Mouse (Mus musculus): ENCODE results near the gene Tbxa2r.

Gene Tbxa2r

DNA sequence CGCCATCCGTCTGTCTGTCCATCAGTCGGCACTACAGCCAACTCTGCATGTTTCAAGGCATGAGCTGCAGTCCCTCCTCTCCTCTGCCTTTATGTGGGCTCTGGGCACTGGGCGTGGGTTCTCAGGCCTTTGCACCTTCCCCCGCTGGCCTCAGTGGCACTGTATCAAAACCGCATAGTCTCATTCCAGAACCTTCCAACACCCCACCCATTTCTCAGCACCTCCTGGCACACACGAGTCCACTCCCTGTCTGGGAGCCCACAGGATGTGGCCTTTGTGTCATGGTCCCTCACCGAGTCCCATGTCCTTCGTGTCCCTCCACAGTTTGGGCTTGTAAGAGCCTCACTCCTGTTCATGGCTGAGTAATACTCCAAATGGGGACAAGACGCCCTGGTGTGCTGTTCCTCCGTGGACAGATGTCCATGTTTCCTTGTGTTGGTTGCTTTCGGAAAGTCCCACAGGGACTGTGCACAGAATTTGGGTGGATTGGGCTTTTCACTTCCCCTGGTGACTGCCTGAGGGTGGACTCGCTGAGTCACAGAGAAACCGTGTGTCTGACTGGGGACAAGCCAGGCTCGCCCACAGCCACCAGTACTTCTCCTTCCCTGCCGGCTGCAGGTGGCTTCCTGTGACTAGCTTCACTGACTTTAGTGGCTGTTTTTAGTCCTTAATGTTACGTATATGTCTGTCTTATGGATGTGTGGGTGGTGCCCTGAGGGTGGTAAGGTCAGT, 30.0 kb upstream of the Tbxa2r start:
- in situ Hi-C loops (cut with MboI; ENCODE audit: unreplicated experiment in 2 of 2): no loop called here

DNA sequence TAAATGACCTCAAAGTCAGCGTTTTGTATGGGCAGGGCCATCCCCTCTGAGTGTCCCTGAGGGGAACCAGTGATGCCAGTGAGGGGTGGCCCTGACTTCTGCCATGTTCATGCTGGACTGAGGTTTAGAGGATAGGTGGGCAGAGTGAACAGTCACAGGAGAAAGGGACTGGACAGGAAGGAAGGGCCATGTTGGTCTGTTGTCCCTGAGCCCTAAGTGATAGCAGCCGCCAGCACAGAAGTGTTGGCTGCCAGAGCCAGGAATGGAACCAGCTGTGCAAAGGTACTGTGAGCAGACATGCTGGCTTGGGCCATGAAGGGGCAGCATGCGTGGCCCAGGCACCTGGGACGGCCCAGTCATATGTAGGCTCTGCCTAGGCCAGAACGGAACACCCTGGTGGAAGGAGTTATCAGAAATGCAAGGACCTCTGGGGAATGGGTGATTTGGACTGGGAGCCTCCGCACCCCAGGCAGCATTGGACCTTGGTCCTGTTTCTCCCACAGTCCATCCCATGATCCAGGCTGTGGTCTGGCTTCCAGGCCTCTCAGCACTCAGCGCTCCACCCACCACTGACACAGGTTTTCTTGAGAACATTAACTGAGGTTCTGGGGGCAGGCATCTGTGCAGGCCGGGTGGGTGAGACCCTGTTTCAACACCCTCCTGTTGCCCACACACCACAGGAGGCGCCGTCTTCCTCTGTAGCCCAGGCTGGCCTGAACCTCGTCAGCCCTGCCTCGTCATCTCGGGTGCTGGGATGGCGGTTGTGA, 28.8 kb upstream of the Tbxa2r start:
- in situ Hi-C loops (cut with MboI; ENCODE audit: unreplicated experiment in 2 of 2): no loop called here

DNA sequence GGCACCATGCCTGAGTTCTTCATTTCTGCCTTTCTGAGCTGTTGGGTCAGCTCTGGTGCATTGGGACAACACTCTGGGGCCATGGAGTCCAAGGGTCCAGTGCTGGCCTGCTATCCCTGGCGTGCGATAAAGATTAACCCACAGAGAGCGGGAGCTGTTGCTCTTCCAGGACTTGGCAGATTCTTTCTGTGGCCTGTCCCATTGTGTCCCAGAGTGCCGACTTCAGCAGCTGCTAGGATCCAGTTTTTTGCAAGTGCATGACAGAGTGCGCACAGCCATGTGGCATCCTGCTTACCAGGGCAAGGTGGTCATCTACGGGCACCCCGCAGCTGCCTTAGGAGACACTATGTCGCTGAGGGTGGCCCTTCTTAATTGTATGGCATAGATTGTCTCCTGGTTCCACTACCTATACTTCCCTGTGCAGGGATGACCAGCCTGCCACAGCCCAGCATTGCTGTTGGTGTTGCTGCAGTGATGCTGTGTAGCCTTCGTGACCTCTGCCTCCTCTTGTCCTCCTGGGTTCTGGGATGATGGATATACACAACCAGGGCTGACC, 28.1 kb upstream of the Tbxa2r start:
- in situ Hi-C loops (cut with MboI; ENCODE audit: unreplicated experiment in 2 of 2): no loop called here

DNA sequence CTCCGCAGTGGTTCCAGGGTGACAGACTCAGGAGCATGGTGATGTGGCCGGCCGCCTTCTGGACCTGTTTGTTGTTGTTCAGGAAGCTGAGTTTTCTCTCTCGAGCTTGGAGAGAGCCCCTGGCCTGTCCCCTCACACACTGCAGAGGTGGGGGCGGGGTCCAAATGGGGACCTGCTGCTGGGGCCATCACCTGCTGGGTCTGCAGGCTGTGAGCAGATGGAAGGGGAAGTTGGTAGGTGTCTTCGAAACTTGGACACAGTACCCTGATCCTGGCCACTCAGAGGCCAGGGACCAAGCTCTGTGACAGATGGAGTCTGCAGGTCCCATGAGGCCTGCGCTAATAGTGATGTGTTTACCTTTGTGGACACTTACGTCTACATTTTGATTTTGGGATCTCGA, 27.2 kb upstream of the Tbxa2r start:
- in situ Hi-C loops (cut with MboI; ENCODE audit: unreplicated experiment in 2 of 2): no loop called here

DNA sequence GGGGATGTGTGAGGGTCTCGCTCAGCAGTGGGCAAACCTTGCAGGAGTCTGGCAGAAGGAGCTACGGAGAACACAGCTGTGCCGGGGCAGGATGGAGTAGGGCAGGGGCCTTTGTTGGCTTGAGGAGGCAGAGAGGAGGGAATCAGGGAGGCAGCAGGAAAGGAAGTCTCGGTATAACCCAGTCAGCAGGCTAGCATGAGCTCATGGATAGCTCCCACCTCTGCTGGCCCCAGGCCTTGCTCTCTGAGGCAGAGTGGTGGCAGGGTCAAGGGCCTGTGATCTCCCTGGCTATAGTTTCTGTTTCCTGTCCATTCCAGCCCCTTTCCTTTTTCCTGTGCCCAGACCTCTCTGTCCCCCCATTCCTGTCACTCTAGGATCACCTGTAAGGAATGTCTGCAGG, 26.2 kb upstream of the Tbxa2r start:
- in situ Hi-C loops (cut with MboI; ENCODE audit: unreplicated experiment in 2 of 2): no loop called here

DNA sequence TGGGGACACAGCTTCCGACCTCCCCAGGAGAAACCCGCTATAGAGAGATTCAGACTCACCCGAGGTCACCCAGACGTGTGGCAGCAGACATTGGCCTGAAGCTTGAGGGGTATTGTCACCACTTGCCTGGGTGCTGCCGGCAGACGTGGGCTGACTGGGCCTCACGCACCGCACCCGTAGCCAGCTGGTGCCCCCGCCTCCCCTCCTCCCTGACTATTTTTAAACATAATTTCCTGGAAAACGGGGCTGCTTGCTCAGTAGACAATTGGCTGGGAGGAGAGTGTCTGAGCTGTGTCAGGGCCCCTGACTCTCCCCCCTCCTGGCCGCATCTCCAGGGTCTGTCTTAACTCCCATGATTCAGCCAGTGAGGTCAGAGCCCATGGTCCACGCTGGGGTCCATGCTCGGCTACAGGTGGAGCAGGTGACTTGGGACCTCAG, 25.7 kb upstream of the Tbxa2r start:
- in situ Hi-C loops (cut with MboI; ENCODE audit: unreplicated experiment in 2 of 2): no loop called here

DNA sequence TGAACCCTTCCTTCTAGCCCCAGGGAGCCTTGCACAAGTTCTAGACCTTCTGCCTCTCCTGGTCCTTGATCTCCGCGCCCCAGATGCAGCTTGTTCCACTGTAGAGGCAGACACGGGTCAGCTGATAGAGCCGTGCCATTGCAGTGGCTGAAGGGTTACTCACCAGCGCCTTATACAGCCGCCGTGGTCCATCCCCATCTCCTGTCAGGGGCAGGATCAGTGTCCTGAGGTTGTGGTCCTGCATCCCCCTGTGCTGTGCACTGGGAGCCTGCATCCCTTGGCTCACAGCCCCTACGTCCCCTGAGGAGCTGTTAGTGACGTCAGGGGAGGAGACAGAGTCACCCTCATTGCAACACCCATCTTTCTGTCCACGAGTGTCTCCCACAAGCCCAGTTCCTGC, 25.3 kb upstream of the Tbxa2r start:
- in situ Hi-C loops (cut with MboI; ENCODE audit: unreplicated experiment in 2 of 2): no loop called here

DNA sequence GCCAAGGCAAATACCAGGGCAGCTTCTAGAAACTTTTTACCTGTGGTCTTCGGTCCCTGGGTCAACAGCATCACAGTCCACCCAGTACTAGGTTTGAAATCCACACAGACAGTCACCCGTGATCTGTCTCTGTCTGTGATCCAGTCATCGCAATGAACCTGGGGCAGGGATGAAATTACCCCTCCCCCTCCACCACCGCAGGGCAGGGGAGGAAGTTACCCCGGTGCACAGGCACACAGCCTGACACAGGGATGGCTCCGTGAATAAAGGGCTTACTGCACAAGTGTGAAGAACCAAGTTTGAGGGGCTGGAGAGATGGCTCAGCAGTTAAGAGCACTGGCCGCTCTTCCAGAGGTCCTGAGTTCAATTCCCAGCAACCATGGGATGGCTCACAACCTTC, 24.8 kb upstream of the Tbxa2r start:
- in situ Hi-C loops (cut with MboI; ENCODE audit: unreplicated experiment in 2 of 2): no loop called here

DNA sequence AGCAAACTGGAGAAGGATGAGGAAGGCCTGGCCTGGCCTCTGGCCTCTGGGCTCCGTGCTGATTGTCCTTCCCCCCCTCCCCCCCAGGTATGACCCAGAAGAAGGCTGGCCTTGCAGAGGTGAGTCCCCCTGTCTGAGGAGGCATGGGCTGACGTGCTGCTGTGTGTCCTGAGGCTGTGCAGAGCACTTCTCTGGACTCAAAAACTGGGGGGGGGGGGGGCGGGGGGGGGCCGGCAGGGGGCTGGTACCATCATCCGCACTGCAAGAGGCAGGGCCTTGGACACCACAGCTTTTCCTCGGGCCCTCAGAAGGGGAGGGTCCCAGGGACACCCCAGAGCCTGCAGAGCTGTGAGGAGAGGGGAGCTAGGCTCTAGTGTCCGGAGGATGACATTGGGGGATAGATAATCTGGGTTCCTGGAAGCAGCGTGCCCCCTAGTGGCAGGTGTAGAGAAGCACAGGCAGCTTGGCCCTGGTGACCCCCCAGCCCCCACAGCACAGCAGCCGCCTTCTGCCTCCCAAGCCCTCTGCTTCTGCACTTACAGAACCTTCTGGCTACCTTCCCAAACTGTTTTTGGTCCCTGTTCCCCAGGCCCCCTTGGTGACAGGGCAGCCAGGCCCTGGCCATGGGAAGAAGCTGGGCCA, 23.8 kb upstream of the Tbxa2r start:
- in situ Hi-C loops (cut with MboI; ENCODE audit: unreplicated experiment in 2 of 2): no loop called here

DNA sequence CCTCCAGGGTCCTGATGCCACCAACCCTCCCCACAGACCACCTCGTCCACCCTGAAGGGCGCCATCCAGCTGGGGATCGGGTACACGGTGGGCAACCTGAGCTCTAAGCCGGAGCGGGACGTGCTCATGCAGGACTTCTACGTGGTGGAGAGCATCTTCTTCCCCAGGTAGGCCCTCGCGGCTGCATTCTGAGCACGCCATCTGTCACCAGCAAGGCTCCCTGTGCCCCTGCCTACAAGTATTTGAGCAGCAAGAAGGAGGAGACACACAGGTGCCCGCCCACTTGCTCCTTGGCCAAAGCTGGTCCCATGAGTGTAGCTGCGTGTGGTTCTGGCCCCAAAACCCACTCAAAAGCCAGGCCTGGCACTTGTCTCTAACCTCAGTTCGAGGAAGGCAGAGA, 22.9 kb upstream of the Tbxa2r start:
- in situ Hi-C loops (cut with MboI; ENCODE audit: unreplicated experiment in 2 of 2): no loop called here

DNA sequence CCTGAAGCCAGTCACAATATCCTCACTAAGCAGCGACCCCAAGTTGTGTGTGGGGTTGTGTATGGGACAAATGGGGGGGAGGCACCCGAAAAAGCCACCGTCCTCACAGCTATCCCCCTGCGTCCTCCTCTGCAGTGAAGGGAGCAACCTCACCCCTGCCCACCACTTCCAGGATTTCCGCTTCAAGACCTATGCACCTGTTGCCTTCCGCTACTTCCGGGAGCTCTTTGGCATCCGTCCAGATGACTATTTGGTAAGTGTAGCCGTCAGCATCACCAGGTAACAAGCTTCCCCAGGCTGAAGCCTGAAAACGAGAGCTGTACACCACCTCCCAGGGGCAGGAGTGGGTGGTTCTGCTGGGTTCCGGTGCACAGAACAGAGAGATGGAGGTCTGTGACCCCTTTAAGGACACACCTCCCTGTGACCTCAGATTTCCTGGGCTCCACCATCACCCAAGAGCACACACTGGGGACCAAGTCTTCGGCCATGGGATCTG, 22.3 kb upstream of the Tbxa2r start:
- in situ Hi-C loops (cut with MboI; ENCODE audit: unreplicated experiment in 2 of 2): no loop called here

DNA sequence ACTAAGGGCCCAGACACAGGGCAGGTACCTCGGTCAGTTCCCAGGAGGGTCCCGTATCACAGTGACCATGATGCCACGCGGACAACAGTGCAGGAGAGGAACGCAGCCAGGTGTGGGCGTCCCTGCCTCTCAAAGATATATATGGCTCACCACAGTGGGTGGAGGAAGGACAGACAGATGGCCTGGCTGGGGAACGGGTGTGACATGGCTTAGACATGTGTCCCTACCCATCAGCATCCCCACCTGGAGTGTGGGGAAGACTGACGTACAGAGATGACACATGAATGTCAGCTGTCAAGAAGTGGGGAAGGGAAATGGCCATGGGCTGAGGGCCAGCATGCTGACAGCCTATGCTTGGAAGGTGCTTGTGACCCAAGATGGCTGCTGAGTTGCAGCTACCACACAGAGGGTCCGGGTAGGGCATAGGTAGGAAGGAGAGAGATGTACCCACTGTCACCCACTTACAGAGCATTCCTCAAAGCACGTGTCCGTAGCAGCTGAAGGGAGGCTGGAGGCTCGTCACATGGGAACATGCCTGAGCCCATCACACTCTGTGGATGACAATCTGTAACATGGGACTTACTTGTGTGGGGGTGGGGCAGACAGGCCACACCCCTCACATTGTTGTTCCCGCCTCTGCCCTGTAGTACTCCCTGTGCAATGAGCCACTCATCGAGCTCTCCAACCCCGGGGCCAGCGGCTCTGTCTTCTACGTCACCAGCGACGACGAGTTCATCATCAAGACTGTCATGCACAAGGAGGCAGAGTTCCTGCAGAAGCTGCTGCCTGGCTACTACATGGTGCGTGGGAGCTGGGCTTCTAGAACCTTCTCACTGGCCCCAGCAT, 21.5 kb upstream of the Tbxa2r start:
- in situ Hi-C loops (cut with MboI; ENCODE audit: unreplicated experiment in 2 of 2): no loop called here

DNA sequence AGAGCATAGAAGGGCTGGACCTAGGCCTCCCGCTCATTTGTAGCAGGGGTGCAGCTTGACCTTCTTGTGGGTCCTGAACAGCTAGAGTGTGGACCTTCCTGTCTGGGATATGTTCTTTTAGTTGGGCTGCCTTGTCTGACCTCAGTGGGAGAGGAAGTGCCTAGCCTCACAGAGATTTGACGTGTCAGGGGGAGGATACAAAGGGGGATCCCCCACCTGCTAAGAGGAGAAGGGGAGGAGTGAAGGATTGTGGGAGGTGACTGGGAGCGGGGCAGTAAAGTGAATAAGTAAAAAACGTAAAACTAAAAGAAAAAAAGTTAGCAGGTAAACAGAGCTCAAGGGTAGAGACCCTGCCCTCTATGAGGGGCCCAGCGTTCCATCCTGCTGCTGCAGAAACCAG, 19.0 kb upstream of the Tbxa2r start:
- in situ Hi-C loops (cut with MboI; ENCODE audit: unreplicated experiment in 2 of 2): no loop called here

DNA sequence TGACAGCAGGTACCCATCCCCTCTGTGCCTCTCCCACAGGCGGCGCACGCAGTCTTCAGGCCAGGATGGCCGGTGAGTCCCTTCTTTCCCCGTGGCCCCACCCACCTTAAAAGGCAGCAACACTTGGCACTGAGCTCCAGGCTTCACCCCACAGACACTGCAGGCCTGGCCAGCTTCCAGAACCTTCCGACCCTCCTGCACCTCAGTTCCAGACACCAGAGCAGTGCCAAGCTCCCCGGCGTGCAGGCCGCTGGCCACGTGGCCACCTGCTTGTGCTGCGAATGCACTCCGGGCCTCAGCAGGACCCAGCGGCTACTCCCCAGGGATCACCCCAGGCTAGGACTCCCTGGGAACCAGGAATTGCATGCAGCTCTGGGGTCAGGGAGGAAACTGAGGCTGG, 14.9 kb upstream of the Tbxa2r start:
- in situ Hi-C loops (cut with MboI; ENCODE audit: unreplicated experiment in 2 of 2): no loop called here

DNA sequence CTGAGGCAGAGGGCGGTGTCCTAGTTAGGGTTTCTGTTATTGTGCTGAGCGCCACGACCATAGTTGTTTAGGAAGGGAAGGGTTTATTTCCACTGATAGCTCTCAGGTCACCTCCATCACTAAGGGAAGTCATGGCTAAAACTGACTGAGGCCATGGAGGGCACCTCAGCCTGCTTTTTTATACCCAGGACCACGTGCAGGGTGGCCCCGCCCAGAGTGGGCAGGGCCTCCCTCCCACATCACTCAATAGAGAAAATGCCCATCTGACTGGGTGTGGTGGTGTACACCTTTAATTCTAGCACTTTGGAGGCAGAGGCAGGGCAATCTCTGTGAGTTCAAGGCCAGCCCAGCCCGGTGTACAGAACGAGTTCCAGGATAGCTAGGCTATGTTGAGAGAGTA, 14.3 kb upstream of the Tbxa2r start:
- in situ Hi-C loops (cut with MboI; ENCODE audit: unreplicated experiment in 2 of 2): no loop called here

DNA sequence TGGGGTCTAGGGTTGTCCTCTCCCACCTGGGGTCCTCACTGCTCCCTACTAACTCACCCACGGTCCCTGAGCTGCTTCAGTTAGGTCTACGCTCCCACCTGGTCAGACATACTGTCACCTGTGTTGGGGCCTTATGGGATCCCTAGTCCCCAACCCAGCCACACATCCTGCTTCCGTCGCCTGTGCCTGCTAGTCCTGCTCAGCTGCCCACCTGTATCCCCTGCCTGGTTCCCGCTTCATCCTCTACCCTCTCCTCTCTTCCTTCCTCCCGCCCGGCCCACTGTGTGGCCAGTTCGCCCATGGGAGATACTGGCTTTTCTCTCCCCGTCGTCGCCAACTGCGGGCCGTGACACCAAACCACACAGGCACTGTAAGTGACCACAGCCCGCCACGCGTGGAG, 12.9 kb upstream of the Tbxa2r start:
- in situ Hi-C loops (cut with MboI; ENCODE audit: unreplicated experiment in 2 of 2): no loop called here

DNA sequence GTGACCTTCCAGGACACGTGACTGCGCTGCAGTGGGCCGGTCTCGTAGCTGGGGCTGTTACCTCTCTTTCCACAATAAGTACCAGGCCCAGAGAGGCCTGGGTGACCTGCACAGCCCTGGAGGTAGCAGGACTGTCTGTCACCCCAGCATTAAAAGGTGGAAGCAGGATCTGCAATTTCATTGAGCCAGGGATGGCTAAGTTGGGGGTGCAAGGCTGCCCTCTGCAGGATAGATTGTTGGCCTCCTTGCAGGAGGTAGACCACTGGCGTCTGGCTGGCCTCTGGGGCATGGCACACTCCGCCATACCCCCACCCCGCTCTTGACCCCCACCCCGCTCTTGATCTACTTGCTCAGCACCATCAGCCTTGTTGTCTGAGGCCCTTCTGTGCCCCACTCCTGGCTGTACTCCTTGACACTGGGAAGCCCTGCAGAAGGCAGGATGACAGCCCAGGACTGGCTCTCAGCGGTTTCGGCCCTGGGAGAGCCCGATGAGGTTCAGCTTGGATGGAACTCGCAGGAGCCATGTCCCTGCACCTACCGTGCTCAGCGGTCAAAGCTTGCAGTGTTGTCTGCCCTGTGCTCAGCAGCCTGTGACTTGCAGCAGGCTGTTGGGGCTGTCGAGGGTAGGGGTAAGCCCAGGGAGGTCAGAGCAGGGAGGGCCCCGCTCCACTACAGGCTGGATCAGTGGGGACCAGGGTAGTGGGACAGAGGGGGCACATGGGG, 12.0 kb upstream of the Tbxa2r start:
- in situ Hi-C loops (cut with MboI; ENCODE audit: unreplicated experiment in 2 of 2): no loop called here

DNA sequence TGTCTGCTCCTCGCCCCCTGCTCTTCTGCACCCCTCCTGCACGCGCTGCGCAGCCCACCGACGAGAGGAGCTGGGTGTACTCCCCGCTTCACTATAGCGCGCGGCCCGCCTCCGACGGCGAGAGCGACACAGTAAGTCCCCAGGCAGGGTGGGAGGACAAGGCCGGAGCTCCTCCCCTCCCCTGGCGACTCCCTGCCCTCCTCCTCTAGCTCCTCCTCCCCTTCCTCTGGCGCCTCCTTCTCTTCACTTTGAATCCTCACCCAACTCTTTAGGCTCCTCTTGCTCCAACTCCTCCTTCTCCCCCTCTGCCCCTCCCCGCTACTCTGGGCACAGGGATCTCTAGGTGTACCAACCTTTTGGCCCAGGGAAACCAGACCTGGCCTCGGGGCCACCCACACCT, 11.3 kb upstream of the Tbxa2r start:
- in situ Hi-C loops (cut with MboI; ENCODE audit: unreplicated experiment in 2 of 2): no loop called here

DNA sequence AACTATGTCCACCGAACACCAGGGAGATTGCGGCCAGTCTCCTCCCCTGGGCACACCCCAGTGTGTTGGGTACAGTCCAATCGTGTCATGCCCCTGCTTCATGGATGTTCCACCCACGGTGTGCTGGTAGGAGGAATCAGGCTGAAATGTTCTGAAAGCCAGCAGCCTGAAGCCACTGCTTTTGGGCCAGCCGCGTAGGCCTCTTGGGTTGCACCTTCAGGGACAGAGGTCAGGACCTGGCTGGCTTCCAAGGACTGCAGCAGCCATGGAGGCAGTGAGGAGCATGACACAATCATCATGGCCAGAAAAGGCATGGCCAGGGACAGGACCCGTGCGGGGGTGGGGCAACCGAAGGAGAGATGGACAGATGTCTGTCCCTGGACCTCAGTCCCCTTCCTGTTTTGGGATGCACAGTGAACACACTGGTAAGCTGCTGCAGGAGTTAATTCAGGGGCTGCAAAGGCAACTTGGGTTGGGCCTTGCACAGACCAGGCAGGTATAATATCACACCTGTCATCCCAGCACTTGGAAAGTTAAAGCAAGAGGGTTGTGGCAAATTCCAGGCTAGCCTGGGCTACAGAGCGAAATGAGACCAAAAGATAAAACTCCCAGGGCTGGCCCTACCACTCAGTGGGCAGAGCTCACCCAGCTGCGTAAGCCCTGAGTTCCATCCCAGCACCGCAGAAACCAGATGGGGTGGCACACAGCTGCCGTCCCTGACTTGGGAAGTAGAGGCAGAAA, 9.8 kb upstream of the Tbxa2r start:
- in situ Hi-C loops (cut with MboI; ENCODE audit: unreplicated experiment in 2 of 2): no loop called here

All from v-Abl transformed pro-B cells (cell line).